Mouse (Mus musculus) naive thymus-derived CD4-positive, alpha-beta T cell, adult 5 months (primary cell): ENCODE results near the gene Klhl42. TPM values are rescaled to one million over a fixed set of nuclear protein-coding genes. Genes with fewer than 3 reads are reported as not detected.

Experiments
- polyA plus RNA-seq: library from polyadenylated mRNA; unstranded; fragments of 100-300 nt; shearing (Covaris generic); gene quantifications from one replicate; pipeline ENCODE4 v1.2.1, GENCODE M21; 2017

Gene Klhl42
- 12.8 TPM for polyA plus RNA-seq

GRCm38 (mm10) chr6:147091136-147092120 lies at the start of gene Klhl42:
Gene Klhl42 (plus strand): TSS chr6:147091379.

DNA sequence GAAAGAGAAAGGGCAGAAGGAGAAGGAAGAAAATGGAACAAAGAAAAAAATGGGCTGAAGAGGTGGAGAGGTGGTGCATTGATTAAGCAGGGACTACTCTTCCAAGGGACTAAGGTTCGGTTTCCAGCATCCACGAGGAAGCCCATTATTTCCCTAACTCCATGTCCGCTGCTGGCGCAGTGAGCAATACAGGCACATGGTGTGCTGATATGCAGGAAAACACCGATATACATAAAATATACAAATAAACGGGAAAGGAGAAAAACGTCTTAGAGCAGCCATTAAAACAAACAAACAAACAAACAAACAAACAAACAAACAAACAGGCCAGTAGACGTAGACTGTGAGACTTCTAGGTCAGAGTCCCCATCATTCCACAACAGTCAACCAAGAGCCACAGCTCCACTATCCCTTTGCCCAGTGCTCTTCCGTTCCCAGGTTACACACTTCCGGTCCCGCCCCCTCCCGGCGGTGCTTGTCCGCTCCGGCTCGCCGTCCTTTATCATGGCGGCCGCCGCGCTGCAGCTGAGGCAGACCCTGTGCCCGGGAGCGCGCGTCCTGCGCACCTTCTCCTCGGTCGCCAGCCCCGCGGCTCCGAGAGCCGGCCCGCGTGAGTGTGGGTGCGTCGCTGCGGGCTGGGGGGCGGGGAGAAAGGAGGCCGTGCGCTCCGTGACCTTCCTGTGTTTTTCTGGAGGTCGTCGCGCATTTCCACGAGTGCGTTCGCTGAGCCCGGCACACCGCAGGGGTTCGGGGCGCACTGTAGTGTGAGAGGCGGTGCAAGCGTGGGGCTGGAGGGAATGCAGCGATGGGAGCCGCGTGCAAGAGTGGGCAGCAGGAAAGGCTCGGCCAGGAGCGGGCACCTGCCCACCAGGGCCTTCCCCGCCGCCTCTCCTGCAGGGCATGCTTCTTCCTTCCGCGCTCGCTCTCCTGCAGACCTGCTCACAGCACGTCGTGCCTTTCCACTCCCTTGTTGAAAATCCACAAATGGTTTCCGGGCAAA lies 48.6 kb upstream of the Klhl42 start, which contains the start of gene Mrps35:
Mrps35 (plus strand) TSS at position 474 of the 1,000 bp plus-strand sequence.

DNA sequence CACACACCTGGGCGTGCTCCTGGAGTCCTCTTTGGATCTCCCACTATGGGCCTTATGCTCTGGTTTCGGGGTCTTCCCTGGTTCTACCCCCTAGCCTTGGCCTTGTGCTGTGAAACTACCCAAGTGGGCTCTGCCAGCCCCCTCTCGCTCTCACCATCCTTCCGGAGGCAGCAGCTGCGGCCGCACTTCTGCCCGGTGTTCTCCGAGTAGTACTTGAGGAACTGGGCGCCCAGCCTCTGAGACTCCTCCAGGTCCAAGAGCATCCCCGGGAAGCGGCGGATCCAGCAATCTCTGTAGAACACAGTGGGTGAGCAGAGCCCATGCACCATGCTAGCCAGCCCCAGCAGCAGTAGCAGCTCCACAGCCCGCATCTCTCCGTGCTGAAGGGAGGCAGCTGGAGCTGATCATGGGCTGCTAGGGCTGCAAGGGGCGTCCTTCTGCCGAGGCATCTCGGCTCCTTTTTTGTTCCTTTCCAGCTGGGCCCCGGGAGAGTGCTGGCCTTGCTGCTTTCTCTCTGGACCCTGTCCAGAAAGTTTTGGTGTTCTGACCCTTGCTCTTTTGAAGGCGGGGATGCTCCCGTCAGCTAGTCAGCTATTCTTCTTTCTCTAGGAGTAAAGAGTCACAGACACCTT lies 4.5 kb upstream of the Klhl42 start, which contains the start of gene Mansc4:
Mansc4 (minus strand) TSS at position 439 of the 632 bp plus-strand sequence.

Other genes starting within 250 kb of the Klhl42 start
- not detected for gene Smco2, start 241.3 kb upstream of the Klhl42 start, polyA plus RNA-seq
- gene Ppfibp1, start 202.9 kb upstream of the Klhl42 start, polyA plus RNA-seq: 3.9 TPM
- gene 1700034J05Rik, start 137.0 kb upstream of the Klhl42 start, polyA plus RNA-seq: not detected
- 0.27 TPM for gene Rep15, start 58.8 kb upstream of the Klhl42 start, polyA plus RNA-seq
- gene Mrps35, start 48.6 kb upstream of the Klhl42 start, polyA plus RNA-seq: 54.7 TPM
- not detected for gene Mansc4, start 4.3 kb upstream of the Klhl42 start, polyA plus RNA-seq
- gene Pthlh, start 172.8 kb downstream of the Klhl42 start, polyA plus RNA-seq: not detected